Mouse (Mus musculus): ENCODE measurements around the gene Col17a1. TPM values are rescaled to one million over a fixed set of nuclear protein-coding genes. Genes with fewer than 3 reads are reported as not detected.

Gene Col17a1
- polyA plus RNA-seq (2012; ENCODE audit: low replicate concordance): 2.3 and 7.0 TPM in 2 replicates

DNA sequence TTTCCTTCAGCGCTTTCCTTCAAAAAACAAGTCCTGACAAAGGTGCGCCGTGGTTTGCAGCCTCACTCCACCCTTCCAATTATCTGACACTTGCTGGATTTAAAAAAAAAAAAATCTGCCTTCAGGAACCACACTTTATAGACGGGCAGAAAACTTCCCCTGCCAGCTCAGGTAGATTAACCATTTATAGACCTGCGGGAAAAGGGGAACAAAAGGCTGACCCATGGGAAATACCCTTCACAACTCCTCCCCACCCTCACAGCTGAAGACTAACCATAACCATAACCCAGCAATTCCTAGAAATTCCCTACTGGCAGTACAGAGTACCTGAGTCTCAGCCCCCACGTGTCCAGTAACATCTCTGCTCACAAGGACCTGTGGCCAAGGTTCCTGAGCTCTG is at the start of gene Col17a1:
Gene Col17a1, minus strand, starts transcription at position 101 of the 400 bp plus-strand sequence.

DNA sequence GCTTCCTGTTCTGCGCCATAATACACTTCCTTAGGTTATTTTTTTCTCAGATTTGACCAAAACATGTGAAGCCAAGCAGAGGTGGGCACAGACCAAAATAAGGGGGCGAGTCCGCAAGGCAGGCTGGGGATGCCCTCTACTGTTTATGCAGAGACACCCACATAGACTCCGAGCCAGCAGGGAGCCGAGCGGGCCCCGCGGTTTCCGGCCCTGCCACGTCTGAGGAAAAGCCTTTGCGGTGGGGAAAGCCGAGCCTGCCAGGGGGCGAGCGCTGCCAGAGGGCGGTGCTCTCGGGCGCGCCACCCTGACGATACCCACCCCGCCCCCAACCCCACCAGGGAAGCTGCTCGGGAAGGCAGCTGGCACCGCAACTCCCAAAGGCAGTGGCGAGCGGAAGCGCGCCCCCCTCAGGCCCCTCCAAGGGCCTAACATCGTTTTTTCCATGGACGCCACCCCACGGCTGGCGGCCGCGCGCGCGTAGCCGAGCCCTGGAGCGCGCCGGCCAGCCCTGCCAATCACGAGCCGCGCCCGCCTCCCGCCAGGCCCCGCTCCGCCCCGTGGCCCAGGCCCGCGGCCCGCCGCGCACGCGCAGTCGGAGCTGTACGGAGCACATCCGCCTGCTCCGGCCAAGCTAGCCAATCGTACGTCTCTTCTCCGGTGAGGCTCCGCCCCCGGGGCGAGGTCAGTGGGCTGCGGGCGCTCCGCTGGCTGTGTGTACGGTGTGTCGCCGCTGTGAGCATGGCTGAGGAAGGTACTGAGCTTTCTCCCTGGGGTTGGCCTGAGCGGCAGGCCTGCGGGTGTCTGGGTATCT is 39.4 kb upstream of the Col17a1 start, which contains the start of gene Sfr1:
Gene Sfr1, plus strand, starts transcription at position 612 of the 811 bp plus-strand sequence.

Other genes starting within 250 kb of the Col17a1 start
- 25.4 and 42.6 TPM in 2 replicates for gene Sh3pxd2a, start 227.7 kb downstream of the Col17a1 start, polyA plus RNA-seq (2012; ENCODE audit: low replicate concordance)
- 6.8 and 10.6 TPM in 2 replicates for gene Stn1, start 154.6 kb downstream of the Col17a1 start, polyA plus RNA-seq (2012; ENCODE audit: low replicate concordance)
- 10.3 and 13.6 TPM in 2 replicates for gene Slk, start 112.4 kb downstream of the Col17a1 start, polyA plus RNA-seq (2012; ENCODE audit: low replicate concordance)
- 5.1 and 8.9 TPM in 2 replicates for gene Sfr1, start 39.6 kb upstream of the Col17a1 start, polyA plus RNA-seq (2012; ENCODE audit: low replicate concordance)
- gene Gsto1, start 162.9 kb upstream of the Col17a1 start, polyA plus RNA-seq (2012; ENCODE audit: low replicate concordance): 56.7 and 174 TPM in 2 replicates
- gene Gsto2, start 173.4 kb upstream of the Col17a1 start, polyA plus RNA-seq (2012; ENCODE audit: low replicate concordance): not detected in 2 replicates
- gene Cfap43, start 227.2 kb upstream of the Col17a1 start, polyA plus RNA-seq (2012; ENCODE audit: low replicate concordance): 0.09 TPM in 1 of 2 replicates, not detected in the other
- gene Itprip, start 227.2 kb upstream of the Col17a1 start, polyA plus RNA-seq (2012; ENCODE audit: low replicate concordance): 22.4 and 25.2 TPM in 2 replicates
- gene Cfap58, start 245.6 kb upstream of the Col17a1 start, polyA plus RNA-seq (2012; ENCODE audit: low replicate concordance): not detected in 2 replicates

Measured in hematopoietic multipotent progenitor cell, adult 10-12 weeks (in vitro differentiated cells).